Mouse (Mus musculus): ENCODE results near the gene Vmn1r45.

Vmn1r45 gene

GRCm38 (mm10) chr6:89940498-89940897 is at the start of gene Vmn1r45:
Vmn1r45 (minus strand) TSS chr6:89940598.
- 89% methylated on average over 2 of the region's 2 CpGs for WGBS

- WGBS = 21% methylated on average over 1 of the region's 1 CpGs
Measured at GRCm38 (mm10) chr6:89985989-89986388, 45.6 kb upstream of the Vmn1r45 start.

GRCm38 (mm10) chr6:89969013-89969412 is 28.6 kb upstream of the Vmn1r45 start, which contains the start of gene Vmn1r46:
Vmn1r46 (plus strand) TSS chr6:89969313.
- WGBS = 61% methylated on average over 2 of the region's 2 CpGs

- WGBS = 59% methylated on average over 2 of the region's 2 CpGs
Measured at GRCm38 (mm10) chr6:89953556-89953955, 13.2 kb upstream of the Vmn1r45 start.

- WGBS = 80% methylated on average over 2 of the region's 2 CpGs
Measured at GRCm38 (mm10) chr6:89940926-89941325, 528 bp upstream of the Vmn1r45 start.

GRCm38 (mm10) chr6:89883812-89884211 is 56.6 kb downstream of the Vmn1r45 start:
- 26% methylated on average over 2 of the region's 2 CpGs for WGBS

- 74% methylated on average over 1 of the region's 1 CpGs for WGBS
Measured at GRCm38 (mm10) chr6:89883360-89883759, 57.0 kb downstream of the Vmn1r45 start, which contains the start of gene Vmn1r44. Vmn1r44 (plus strand) TSS chr6:89883660.
